Mouse (Mus musculus) hindbrain, postnatal 0 days (tissue): ENCODE measurements around the gene Hsf4. TPM values are rescaled to one million over a fixed set of nuclear protein-coding genes. Genes with fewer than 3 reads are reported as not detected.
A peak's percentile ranks its signal among the peaks of the same experiment; 100 is the strongest.

Experiments used
- ATAC-seq: fragments of 200-750 bp; cut with Nextera tagmentation; 2 replicates; pipeline ENCODE4 v1.8.0; 2017; ENCODE audit warnings: mild to moderate bottlenecking, moderate TSS enrichment, moderate library complexity
- DNase-seq: peaks from one replicate; pipeline ENCODE4 v3.0.0-alpha.2; 2015; ENCODE audit warnings: low spot score
- H3K27ac ChIP-seq: fragments of 300-500 bp; sonication (generic); 2 replicates; pipeline ENCODE4 v1.5.1; 2014; ENCODE audit warnings: mild to moderate bottlenecking
- H3K27me3 ChIP-seq: fragments of 300-500 bp; sonication (generic); 2 replicates; pipeline ENCODE4 v1.6.1; 2014; ENCODE audit warnings: low read length, mixed read lengths; ENCODE audit not compliant: insufficient read depth
- H3K36me3 ChIP-seq: fragments of 300-500 bp; sonication (generic); 2 replicates; pipeline ENCODE4 v1.6.1; 2014; ENCODE audit warnings: low read length, mixed read lengths; ENCODE audit not compliant: insufficient read depth
- H3K4me1 ChIP-seq: fragments of 300-500 bp; sonication (generic); 2 replicates; pipeline ENCODE4 v1.6.1; 2014; ENCODE audit warnings: antibody characterized with exemption, low read length, mixed read lengths; ENCODE audit not compliant: insufficient read depth
- H3K4me2 ChIP-seq: fragments of 300-500 bp; sonication (generic); 2 replicates; pipeline ENCODE4 v1.6.1; 2014; ENCODE audit warnings: low read depth, mild to moderate bottlenecking, low read length, moderate library complexity, mixed read lengths
- H3K4me3 ChIP-seq: fragments of 300-500 bp; sonication (generic); 2 replicates; pipeline ENCODE4 v1.5.1; 2014; ENCODE audit warnings: low read length
- H3K9ac ChIP-seq: fragments of 300-500 bp; sonication (generic); replicated peaks from 2 replicates; pipeline ENCODE4 v1.6.1; 2014; ENCODE audit warnings: mild to moderate bottlenecking, low read length, moderate library complexity, mixed read lengths
- H3K9me3 ChIP-seq: fragments of 300-500 bp; sonication (generic); 2 replicates; pipeline ENCODE4 v1.6.1; 2016; ENCODE audit warnings: low read length, mixed read lengths
- CTCF ChIP-seq: IDR thresholded peaks from 2 replicates; pipeline ENCODE4 v1.5.1; 2016; ENCODE audit warnings: antibody characterized with exemption, control low read depth, low read depth
- WGBS: fragments of 180-500 bp; shearing (Covaris S2); extraction: QIAGEN DNeasy Blood & Tissue Kit; methylation state at CpG from one replicate; pipeline ENCODE4 v1.1.7; 2014; 5-methylcytosine and 5-hydroxymethylcytosine counted together
- polyA plus RNA-seq: library from polyadenylated mRNA; unstranded; fragments of >200 nt; fragmentation: Nextera tagmentation; extraction: Ambion mirVana; gene quantifications from 2 replicates; pipeline ENCODE4 v1.2.1, GENCODE M21; 2015
- total RNA-seq: library from RNA; depleted of rRNA; stranded (reverse); fragments of >200 nt; gene quantifications from 2 replicates; pipeline ENCODE4 v1.2.3, GENCODE M21; 2014

Hsf4 gene
- total and polyA plus RNA-seq, 2 experiments from 2014 or later = 0.63 to 1.4 TPM

DNA sequence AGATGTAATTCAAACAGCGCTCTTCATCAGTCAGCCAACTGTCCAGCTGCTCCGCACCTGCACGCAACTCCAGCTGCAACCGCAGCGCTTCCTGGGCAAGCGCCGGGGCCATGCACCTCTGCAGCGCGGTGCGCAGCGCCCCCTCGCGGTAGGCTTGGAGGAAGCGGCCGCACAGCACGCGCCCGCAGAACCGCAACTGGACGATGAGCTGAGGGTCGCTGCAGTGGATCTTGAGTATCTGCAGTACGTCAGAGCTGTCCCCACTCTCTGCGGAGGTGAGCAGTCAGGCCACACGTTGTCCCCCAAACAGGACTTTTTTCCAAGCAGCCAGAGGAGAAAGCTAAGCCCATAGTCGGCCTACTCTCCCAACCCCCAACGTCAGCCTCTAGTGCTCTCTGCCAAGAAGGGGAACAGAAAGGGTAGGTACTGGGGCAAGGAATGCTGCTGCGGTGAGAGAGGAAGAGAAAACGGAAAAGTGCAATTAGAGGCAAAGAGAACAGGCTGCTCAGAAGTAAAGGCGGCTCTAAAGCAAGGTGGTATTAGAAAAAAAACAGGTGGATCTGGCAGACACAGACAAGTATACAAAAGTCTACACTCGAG is 9.8 kb upstream of the Hsf4 start:
- Histone ChIP-seq H3K9me3 (no peaks in the 10 kb centered on the region), H3K4me2 (peak overlapping the region; percentile 63), H3K9ac (0 out of 2 replicates have a peak overlapping the region, but pooled peaks have one; percentile 3), H3K4me1 (peaks cover 10% of the 10 kb centered on the region), H3K27ac (no peak overlapping the region), H3K36me3 (no peaks in the 10 kb centered on the region), H3K4me3 (peak overlapping the region; percentile 35), H3K27me3 (peaks cover 16% of the 10 kb centered on the region)
- 3% methylated on average over 30 of the region's 30 CpGs for WGBS
- DNase-seq (peak; percentile 88), ATAC-seq (peak; percentile 73)
- TF ChIP-seq CTCF = peak; percentile 92

DNA sequence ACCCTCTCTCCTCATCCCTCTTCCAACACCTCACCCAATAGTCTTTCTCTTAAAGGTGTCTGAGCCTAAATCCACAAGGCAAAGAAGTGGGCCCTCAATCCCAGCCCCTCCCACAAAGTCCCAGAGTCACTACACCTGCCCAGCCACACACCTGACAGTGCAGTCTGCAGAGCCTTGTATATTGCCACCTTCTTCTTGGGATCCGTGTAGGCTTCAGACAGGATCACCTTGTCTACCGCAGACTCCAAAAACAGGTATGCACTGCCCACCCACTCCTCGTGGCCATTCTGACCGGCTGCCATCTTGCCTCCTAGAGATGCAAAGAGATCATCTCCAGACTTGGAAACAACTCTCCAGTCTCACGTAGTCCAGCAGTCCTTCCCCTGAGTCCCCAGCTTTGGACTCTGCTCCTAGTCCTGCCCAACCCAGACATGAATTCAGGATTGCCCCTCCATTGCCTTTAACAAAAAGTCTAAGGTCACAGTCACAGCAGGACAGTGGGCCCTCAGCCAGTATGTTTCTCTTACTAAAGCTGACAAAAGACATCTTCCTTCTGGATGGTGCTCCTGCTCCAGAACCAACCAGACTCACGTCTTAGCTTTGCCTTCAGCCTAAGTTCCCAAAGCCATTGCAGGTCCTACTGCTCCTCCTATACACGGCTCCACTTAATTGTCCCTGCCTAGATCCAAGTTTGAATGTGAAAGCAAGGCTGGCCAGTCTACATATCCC is 9.1 kb upstream of the Hsf4 start:
- no peak overlapping the region for H3K4me2 ChIP-seq
- H3K36me3 ChIP-seq = no peaks in the 10 kb centered on the region
- H3K4me1 ChIP-seq = peaks cover 10% of the 10 kb centered on the region
- TF ChIP-seq CTCF = no peak
- no peak for ATAC-seq
- H3K4me3 ChIP-seq = no peak overlapping the region
- H3K27ac ChIP-seq = no peak overlapping the region
- no peaks in the 10 kb centered on the region for H3K9me3 ChIP-seq
- H3K27me3 ChIP-seq = peaks cover 16% of the 10 kb centered on the region
- WGBS = 67% methylated on average over 7 of the region's 7 CpGs
- no peak overlapping the region for H3K9ac ChIP-seq
- no peak for DNase-seq

DNA sequence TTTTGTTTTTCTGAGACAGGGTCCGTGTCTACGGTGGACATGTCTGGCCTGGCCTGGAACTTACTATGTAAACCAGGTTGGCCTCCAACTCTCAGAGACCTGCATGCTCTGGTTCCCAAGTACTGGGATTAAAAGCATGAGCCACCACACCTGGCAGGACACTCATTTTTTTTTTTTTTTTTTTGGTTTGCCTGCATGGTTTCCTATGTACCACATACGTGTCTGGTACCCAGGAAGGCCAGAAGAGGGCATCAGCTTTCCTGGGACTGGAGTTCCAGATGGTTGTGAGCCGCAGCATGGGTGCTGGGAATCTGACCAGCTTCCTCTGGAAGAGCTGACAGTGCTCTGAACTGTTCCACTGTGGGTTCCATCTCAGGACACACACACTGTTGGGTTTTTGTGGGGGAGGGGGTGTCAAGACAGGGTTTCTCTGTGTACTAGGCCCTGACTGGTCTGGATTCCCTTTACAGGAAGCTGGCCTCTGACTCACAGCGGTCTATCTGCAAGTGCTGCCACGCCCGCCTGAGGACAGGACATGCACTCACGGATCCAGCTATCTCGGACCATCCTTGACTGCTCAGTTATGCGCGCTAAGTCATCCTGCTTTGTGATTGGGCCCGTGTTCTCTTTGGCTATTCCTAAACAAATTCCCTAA is 8.1 kb upstream of the Hsf4 start:
- no peaks in the 10 kb centered on the region for H3K9me3 ChIP-seq
- WGBS = 90% methylated on average over 12 of the region's 12 CpGs
- ATAC-seq (no peak), DNase-seq (no peak)
- H3K4me2 ChIP-seq = no peak overlapping the region
- peaks cover 21% of the 10 kb centered on the region for H3K27me3 ChIP-seq
- H3K4me1 ChIP-seq = peaks cover 10% of the 10 kb centered on the region
- H3K4me3 ChIP-seq = no peak overlapping the region
- no peak overlapping the region for H3K9ac ChIP-seq
- no peak overlapping the region for H3K27ac ChIP-seq
- H3K36me3 ChIP-seq = no peaks in the 10 kb centered on the region
- no peak for TF ChIP-seq CTCF

DNA sequence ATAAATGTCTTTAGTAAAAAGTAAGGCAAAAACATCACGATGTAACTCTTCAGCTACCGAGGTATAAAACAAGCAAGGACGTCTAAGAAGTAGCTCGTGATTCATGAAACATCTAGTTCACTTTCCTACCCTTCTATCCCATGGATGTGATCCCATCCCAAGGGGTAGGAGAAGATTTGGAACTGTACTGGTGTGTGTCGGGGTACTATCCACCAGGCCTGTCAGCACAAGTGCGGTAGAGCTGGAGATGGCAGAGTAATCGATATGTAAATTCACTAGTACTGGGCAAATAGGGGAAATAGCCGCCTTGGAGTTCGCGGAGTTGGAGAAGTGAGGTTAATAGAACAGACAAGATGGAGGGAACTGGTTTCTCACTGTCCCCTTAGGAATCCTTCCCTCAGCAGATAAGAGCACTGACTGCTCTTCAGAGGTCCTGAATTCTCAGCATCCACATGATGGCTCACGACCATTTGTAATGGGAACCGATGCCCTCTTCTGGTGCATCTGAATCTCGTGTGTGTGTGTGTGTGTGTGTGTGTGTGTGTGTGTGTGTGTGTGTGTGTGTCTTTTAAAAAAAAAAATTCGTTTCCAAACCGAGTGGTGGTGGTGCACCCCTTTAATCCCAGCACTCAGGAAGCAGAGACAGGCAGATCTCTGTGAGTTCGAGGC is 6.2 kb upstream of the Hsf4 start:
- Histone ChIP-seq H3K9ac (no peak overlapping the region), H3K9me3 (no peaks in the 10 kb centered on the region), H3K36me3 (no peaks in the 10 kb centered on the region), H3K4me3 (no peak overlapping the region), H3K27me3 (peaks cover 14% of the 10 kb centered on the region), H3K4me2 (no peak overlapping the region), H3K4me1 (peaks cover 10% of the 10 kb centered on the region), H3K27ac (no peak overlapping the region)
- WGBS = 43% methylated on average over 16 of the region's 16 CpGs
- ATAC-seq (no peak), DNase-seq (no peak)
- TF ChIP-seq CTCF = no peak; the same call in 1 of the 2 replicates

DNA sequence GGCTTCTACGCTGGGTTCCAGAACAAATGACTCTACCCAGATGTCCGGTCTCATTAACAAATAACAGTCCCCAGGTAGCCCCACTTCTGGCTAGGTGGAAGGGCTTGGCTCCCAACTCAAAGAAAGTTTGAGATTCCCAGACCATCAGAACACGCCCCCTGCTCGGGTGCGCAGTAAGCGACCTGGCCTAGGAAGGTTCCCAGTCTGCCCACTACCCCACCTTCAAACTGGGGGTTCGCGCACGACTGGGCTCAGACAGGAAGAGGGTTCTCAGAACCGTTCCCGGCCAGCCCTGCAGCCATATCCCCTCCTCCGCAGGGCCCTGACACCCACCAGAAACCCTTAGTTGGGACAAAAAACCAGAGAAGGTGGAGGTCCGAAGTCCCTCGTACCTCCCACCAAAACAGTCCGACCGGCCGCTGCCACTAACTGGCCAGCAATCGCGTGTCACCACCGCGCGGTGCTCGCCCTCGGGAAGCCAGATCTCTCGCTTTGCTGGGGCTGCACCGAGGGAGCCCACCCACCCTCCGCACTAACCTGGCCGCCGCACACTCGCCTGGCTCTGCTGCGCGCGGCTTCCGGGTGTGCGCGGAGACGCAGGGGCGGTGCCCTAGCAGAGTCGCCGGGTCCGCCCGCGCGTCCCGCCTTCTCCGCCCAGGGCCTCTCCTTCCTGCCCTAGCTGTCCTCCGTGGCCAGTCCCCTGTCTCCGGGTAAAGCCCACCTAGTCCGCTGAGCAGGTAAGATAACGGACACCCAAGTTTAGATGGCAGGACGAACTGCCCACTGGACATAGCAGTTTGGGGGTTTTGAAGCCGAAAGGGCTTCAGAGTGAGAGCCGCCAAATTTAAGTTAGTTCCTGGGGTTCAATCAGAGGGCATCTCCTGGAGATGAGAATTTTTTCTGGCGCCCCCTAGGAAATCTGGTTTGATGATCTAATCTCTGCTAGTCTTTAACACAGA is 5.3 kb upstream of the Hsf4 start, which contains the start of the genes Tradd and Fbxl8:
TSS of gene Tradd (minus strand) at position 586 of the 959 bp plus-strand sequence.
TSS of gene Fbxl8 (plus strand) at position 625 of the 959 bp plus-strand sequence.
- Histone ChIP-seq H3K4me1 (peaks cover 11% of the 10 kb centered on the region), H3K4me3 (peak within 1 kb of the TSS; percentile 64), H3K9me3 (no peaks in the 10 kb centered on the region), H3K4me2 (peak within 1 kb of the TSS; percentile 93), H3K36me3 (no peaks in the 10 kb centered on the region), H3K27ac (no peak within 1 kb of the TSS), H3K9ac (peak within 1 kb of the TSS; percentile 56), H3K27me3 (peaks cover 20% of the 10 kb centered on the region)
- 1% methylated on average over 53 of the region's 54 CpGs for WGBS
- DNase-seq = peak; percentile 50
- TF ChIP-seq CTCF = no peak
- ATAC-seq = no peak
